Mouse (Mus musculus): Measurements from ENCODE around the gene Tapbp.
"Not testable (repeated sequence)": the region's sequence is repeated elsewhere in the genome, so short reads cannot be mapped to it uniquely, and the experiment has no call there.

GRCm38 (mm10) chr17:33889941-33890532 lies 25.7 kb upstream of the Tapbp start:
- not testable (repeated sequence) for TF ChIP-seq CTCF (IDR thresholded peaks at IDR 0.05; ENCODE audit: extremely low read depth, insufficient read length, insufficient replicate concordance, low read depth, low read length); POLR2A (IDR thresholded peaks at IDR 0.05; ENCODE audit: low read depth, low read length)
